Mouse (Mus musculus) stomach, embryonic 14.5 days (tissue): ENCODE data around the gene Epb41l2. TPM values are rescaled to one million over a fixed set of nuclear protein-coding genes. Genes with fewer than 3 reads are reported as not detected.

Source experiments
- ATAC-seq: fragments of 200-750 bp; cut with Nextera tagmentation; 2 replicates; pipeline ENCODE4 v1.8.0; 2017; ENCODE audit warnings: low read depth, moderate TSS enrichment; ENCODE audit not compliant: insufficient number of reproducible peaks, insufficient read depth, low FRiP score
- H3K27ac ChIP-seq: fragments of 300-500 bp; sonication (generic); 2 replicates; pipeline ENCODE4 v1.5.1; 2014; ENCODE audit warnings: mild to moderate bottlenecking, low read length, moderate library complexity, mixed read lengths
- H3K27me3 ChIP-seq: fragments of 300-500 bp; sonication (generic); 2 replicates; pipeline ENCODE4 v1.6.1; 2014; ENCODE audit warnings: low read length, control low read depth, mixed read lengths; ENCODE audit not compliant: control insufficient read depth, insufficient read depth
- H3K36me3 ChIP-seq: fragments of 300-500 bp; sonication (generic); 2 replicates; pipeline ENCODE4 v1.6.1; 2014; ENCODE audit warnings: mild to moderate bottlenecking, control low read depth, low read length, moderate library complexity, mixed read lengths; ENCODE audit not compliant: control insufficient read depth, insufficient read depth
- H3K4me1 ChIP-seq: fragments of 300-500 bp; sonication (generic); 2 replicates; pipeline ENCODE4 v1.6.1; 2014; ENCODE audit warnings: low read length, control low read depth, mixed read lengths; ENCODE audit not compliant: control insufficient read depth, insufficient read depth
- H3K4me2 ChIP-seq: fragments of 300-500 bp; sonication (generic); replicated peaks from 2 replicates; pipeline ENCODE4 v1.6.1; 2014; ENCODE audit warnings: low read depth, low read length, control low read depth
- H3K4me3 ChIP-seq: fragments of 300-500 bp; sonication (generic); 2 replicates; pipeline ENCODE4 v1.5.1; 2014; ENCODE audit warnings: low read depth, low read length, control low read depth
- H3K9ac ChIP-seq: fragments of 300-500 bp; sonication (generic); replicated peaks from 2 replicates; pipeline ENCODE4 v1.6.1; 2014; ENCODE audit warnings: low read depth, mild to moderate bottlenecking, control low read depth, low read length, moderate library complexity, mixed read lengths
- H3K9me3 ChIP-seq: fragments of 300-500 bp; sonication (generic); 2 replicates; pipeline ENCODE4 v1.6.1; 2016; ENCODE audit warnings: low read depth, low read length, control low read depth; ENCODE audit not compliant: control insufficient read depth
- WGBS: fragments of 180-500 bp; shearing (Covaris S2); extraction: QIAGEN DNeasy Blood & Tissue Kit; methylation state at CpG from one replicate; pipeline ENCODE4 v1.1.7; 2014; 5-methylcytosine and 5-hydroxymethylcytosine counted together
- polyA plus RNA-seq: library from polyadenylated mRNA; unstranded; fragments of >200 nt; fragmentation: Nextera tagmentation; extraction: Ambion mirVana; gene quantifications from 2 replicates; pipeline ENCODE4 v1.2.1, GENCODE M21; 2014

Gene Epb41l2
- polyA plus RNA-seq, 1 experiment from 2014 or later: 65.3 TPM

DNA sequence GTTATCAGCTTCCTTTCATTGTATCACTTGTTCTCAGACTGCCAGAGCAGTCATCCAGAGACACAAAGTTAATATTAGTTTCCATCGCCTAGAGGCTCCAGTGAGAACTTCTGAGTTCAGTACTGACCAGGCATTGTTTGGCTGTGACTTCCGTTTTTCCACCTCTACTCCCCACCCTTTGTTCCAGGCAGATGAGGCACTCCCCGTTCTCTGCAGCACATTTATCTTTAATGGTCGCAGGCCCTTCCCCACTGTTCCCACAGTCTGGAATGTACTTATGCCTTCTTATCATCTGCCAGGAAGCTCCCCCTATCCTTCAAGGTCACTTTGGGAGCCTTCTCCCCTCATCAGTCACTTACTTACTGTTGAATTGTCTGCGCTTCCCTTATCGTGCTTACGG, 67.9 kb downstream of the Epb41l2 start:
- H3K9ac ChIP-seq: no peak overlapping the region
- peak overlapping the region; percentile 70 for H3K27ac ChIP-seq
- WGBS: 23% methylated on average over 7 of the region's 7 CpGs
- H3K4me2 ChIP-seq: no peak overlapping the region; the same call in 1 of the 2 replicates
- no peak for ATAC-seq
- H3K4me3 ChIP-seq: no peak overlapping the region
- H3K27me3 ChIP-seq: no peaks in the 10 kb centered on the region
- H3K9me3 ChIP-seq: no peaks in the 10 kb centered on the region
- H3K36me3 ChIP-seq: no peaks in the 10 kb centered on the region
- H3K4me1 ChIP-seq: peaks cover 37% of the 10 kb centered on the region

DNA sequence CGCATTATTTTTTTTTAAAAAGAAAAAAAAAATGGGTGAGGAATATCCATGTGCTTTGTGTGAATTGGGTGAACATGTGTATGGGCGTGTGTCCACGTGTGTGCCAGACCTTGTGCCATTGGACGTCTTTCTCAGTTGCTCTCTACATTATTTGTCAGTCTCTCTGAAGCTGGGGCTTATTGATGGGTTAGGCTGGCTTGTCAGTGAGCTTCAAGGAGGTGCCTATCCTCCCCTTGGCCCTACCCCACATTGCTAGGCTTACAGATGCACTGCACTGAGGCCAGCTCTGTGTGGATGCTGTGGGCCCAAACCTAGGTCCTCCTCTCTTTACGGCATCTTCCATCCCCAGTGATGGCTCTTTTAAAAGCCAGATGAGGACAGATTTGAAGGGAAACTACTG, 69.1 kb downstream of the Epb41l2 start:
- Histone ChIP-seq H3K9me3 (no peaks in the 10 kb centered on the region), H3K4me2 (no peak overlapping the region), H3K9ac (no peak overlapping the region), H3K4me1 (peaks cover 48% of the 10 kb centered on the region), H3K36me3 (no peaks in the 10 kb centered on the region), H3K27me3 (no peaks in the 10 kb centered on the region), H3K4me3 (no peak overlapping the region), H3K27ac (no peak overlapping the region)
- no peak for ATAC-seq
- WGBS: 80% methylated on average over 5 of the region's 5 CpGs

DNA sequence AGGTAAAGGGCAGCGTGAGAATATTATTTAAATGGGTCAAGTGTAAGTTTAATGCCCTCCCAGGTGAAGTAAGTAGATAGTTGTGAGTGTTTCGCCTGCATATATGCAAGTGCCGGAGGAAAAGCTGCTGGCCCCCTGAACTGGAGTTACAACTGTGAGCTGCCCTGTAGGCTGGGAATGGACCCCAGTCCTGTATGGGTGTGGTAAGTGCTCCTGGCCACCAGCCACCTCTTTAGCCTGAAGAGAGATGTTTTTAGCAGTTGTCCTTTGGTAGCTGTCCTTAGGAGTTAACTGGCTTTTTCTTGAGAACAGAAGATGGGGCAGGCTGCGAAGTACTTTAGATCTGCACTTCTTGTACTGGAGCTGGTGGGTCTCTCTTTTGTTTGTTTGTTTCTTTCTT, 69.7 kb downstream of the Epb41l2 start:
- Histone ChIP-seq H3K4me2 (no peak overlapping the region), H3K9ac (no peak overlapping the region), H3K36me3 (no peaks in the 10 kb centered on the region), H3K4me1 (peaks cover 53% of the 10 kb centered on the region), H3K27ac (no peak overlapping the region), H3K4me3 (no peak overlapping the region), H3K27me3 (no peaks in the 10 kb centered on the region), H3K9me3 (no peaks in the 10 kb centered on the region)
- no peak for ATAC-seq
- 87% methylated on average over 4 of the region's 4 CpGs for WGBS

DNA sequence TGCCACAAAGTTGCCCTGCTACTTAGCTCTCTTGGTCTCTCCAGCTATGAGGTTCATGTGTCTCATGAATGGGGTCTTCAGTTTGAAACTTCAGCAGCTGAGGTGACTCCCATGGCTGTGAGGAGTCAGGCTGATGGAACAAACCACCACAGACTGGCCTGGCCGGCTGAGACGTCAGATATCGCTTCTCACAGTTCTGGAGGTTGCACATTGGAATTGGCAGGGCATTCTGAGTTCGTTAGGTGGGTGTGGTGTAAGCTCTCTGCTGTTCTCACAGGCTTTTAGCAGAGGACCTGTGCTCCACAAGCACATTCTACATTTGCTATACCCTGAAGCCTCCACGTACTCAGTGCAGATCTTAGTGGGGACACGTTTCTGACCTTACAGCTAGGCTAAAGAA, 71.3 kb downstream of the Epb41l2 start:
- Histone ChIP-seq H3K36me3 (no peaks in the 10 kb centered on the region), H3K4me1 (peaks cover 57% of the 10 kb centered on the region), H3K4me2 (no peak overlapping the region), H3K27me3 (no peaks in the 10 kb centered on the region), H3K9me3 (no peaks in the 10 kb centered on the region), H3K4me3 (no peak overlapping the region), H3K27ac (peak overlapping the region; percentile 7; the same call in 1 of the 2 replicates), H3K9ac (no peak overlapping the region)
- ATAC-seq: no peak
- 35% methylated on average over 6 of the region's 6 CpGs for WGBS

DNA sequence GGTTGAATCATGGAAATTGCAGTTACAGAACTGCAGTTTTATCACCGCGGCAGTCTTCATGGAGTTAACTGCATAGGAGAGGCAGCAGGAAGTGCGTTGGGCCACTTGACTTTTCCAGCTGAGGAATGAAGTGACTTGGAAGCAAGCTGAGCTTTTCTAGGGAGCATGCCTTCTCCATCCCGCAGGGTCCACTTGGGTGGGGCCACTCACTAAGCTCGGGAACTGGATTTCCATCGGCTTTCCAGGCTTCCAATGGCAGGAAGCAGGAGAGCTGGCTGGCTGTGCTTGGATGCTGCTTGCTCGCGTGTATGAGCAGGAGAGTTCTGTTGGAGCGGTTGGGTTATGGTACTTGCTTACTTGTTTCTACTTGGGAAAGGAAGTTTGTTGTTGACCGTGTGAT, 72.8 kb downstream of the Epb41l2 start:
- H3K27ac ChIP-seq: peak overlapping the region; percentile 48
- H3K4me2 ChIP-seq: no peak overlapping the region
- no peak for ATAC-seq
- WGBS: 44% methylated on average over 10 of the region's 10 CpGs
- H3K4me1 ChIP-seq: peaks cover 47% of the 10 kb centered on the region
- no peaks in the 10 kb centered on the region for H3K9me3 ChIP-seq
- H3K9ac ChIP-seq: no peak overlapping the region
- no peaks in the 10 kb centered on the region for H3K36me3 ChIP-seq
- H3K27me3 ChIP-seq: no peaks in the 10 kb centered on the region
- no peak overlapping the region for H3K4me3 ChIP-seq

DNA sequence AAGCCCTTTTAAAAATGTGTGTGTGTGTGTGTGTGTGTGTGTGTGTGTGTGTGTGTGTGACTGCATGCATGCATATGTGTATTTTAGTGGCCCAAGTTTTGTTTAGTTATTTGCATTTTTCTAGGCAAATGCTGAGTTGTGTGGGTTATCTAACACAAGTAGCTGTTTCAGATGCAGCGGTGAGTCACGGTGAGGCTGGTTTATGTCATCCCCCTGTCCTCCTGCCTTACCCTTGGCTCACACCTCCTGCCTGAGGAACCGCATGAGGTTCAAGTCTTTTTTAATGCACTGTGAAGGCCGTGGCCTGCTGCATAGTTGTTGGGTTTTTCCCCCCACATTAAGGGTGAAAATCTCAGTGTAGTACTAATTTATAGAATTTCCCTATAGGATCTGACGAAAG, 73.3 kb downstream of the Epb41l2 start:
- WGBS: 44% methylated on average over 5 of the region's 5 CpGs
- ATAC-seq: no peak
- Histone ChIP-seq H3K4me1 (peaks cover 41% of the 10 kb centered on the region), H3K4me3 (no peak overlapping the region), H3K9me3 (no peaks in the 10 kb centered on the region), H3K4me2 (no peak overlapping the region), H3K9ac (no peak overlapping the region), H3K27me3 (no peaks in the 10 kb centered on the region), H3K36me3 (no peaks in the 10 kb centered on the region), H3K27ac (peak overlapping the region; percentile 52; the same call in 1 of the 2 replicates)

DNA sequence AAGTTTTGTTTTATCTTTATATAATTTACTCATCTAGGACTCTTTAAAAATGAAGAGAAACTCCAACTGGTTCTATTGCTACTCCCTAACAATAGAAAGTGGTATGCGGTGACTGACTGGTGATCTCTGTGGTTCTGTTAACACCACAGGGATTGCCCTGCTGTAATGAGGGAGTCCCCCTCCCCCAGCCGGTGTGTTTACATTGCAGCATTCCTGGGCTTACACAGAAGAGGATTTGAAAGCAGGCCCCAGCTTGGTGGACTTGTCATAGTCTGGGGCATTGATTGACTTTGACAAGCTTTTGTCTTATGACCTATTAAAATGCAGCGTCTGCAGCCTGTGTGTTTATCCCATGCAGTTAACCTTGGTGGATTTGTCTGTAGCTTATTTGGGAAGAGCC, 73.9 kb downstream of the Epb41l2 start:
- Histone ChIP-seq H3K36me3 (no peaks in the 10 kb centered on the region), H3K4me1 (peaks cover 38% of the 10 kb centered on the region)
- WGBS: 13% methylated on average over 3 of the region's 3 CpGs

DNA sequence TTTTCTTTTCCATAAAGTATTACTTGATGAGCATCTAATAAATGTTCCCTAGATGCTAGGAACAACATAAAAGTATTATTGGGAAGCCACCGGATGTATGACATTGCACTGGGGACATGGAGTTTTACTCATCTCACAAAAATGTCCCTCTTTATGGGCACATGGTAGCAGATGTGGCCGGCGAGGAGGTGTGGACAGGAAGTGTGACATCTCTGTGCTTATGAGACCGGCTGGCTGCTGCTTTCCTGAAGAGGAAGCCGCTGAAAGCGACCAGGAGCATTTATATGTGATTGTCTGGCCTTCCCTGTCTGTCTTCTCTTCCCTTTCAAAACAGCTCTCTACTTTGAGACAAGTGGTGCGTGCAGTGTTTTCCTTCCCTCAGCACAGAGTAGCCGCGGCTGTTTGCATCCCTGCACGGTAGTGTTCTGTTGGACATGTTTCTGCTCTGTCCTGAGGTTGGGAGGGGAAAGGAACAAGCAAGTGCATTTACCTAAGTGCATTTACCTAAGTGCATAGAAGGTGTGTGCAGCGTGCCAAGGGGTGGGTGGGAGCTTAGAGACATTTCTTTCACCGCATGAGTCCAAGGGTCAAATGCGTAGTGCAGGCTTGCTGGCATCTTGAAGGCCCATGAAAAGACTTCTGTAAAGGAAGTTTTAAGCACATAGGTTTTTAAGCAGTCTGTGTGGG, 74.9 kb downstream of the Epb41l2 start:
- Histone ChIP-seq H3K27me3 (no peaks in the 10 kb centered on the region), H3K9me3 (no peaks in the 10 kb centered on the region), H3K4me2 (no peak overlapping the region), H3K4me1 (peaks cover 35% of the 10 kb centered on the region), H3K36me3 (no peaks in the 10 kb centered on the region), H3K27ac (peak overlapping the region; percentile 40; the same call in 1 of the 2 replicates), H3K9ac (no peak overlapping the region), H3K4me3 (no peak overlapping the region)
- 46% methylated on average over 13 of the region's 13 CpGs for WGBS
- ATAC-seq: peak; percentile 78

More for the DNA sequence above, 73.9 kb downstream of the Epb41l2 start:
- Histone ChIP-seq H3K4me3 (no peak overlapping the region), H3K27me3 (no peaks in the 10 kb centered on the region), H3K4me2 (no peak overlapping the region), H3K9ac (no peak overlapping the region), H3K9me3 (no peaks in the 10 kb centered on the region), H3K27ac (0 out of 2 replicates have a peak overlapping the region, but pooled peaks have one; percentile 18)
- no peak for ATAC-seq
